Mouse (Mus musculus) cerebellum, adult 11-12 months (tissue): ENCODE data around the gene Paf1.

Source experiments
- DNase-seq: peaks from one replicate; pipeline ENCODE4 v3.0.0; 2022

Paf1 gene

GRCm38 (mm10) chr7:28437964-28438363 lies 45.2 kb downstream of the Paf1 start:
- DNase-seq, result no peak

GRCm38 (mm10) chr7:28438771-28439170 lies 46.0 kb downstream of the Paf1 start:
- DNase-seq, result no peak

- DNase-seq, result no peak
These were observed 48.0 kb downstream of the Paf1 start for GRCm38 (mm10) chr7:28440739-28441138.

- DNase-seq, result no peak
These were observed 49.2 kb downstream of the Paf1 start for GRCm38 (mm10) chr7:28441776-28442485.

GRCm38 (mm10) chr7:28442688-28443087 lies 49.9 kb downstream of the Paf1 start:
- no peak for DNase-seq

GRCm38 (mm10) chr7:28444344-28444974 lies 51.7 kb downstream of the Paf1 start:
- DNase-seq, result no peak

GRCm38 (mm10) chr7:28446446-28446845 lies 53.7 kb downstream of the Paf1 start:
- DNase-seq, result peak; percentile 66

- DNase-seq, result no peak
These were observed 54.5 kb downstream of the Paf1 start for GRCm38 (mm10) chr7:28447101-28447830.

GRCm38 (mm10) chr7:28447865-28448820 lies 55.4 kb downstream of the Paf1 start:
- no peak for DNase-seq
